Mouse (Mus musculus) midbrain, embryonic 10.5 days (tissue): ENCODE data around the gene 1700020D05Rik. TPM values are rescaled to one million over a fixed set of nuclear protein-coding genes. Genes with fewer than 3 reads are reported as not detected.

Experiments
- DNase-seq: peaks from one replicate; pipeline ENCODE4 v3.0.0-alpha.2; 2017; ENCODE audit warnings: low spot score
- H3K27ac ChIP-seq: fragments of 300-500 bp; sonication (generic); replicated peaks from 2 replicates; pipeline ENCODE4 v1.5.1; 2016; ENCODE audit warnings: mild to moderate bottlenecking
- H3K27me3 ChIP-seq: fragments of 300-500 bp; sonication (generic); 2 replicates; pipeline ENCODE4 v1.6.1; 2016; ENCODE audit warnings: low read depth, mild to moderate bottlenecking; ENCODE audit not compliant: poor library complexity, severe bottlenecking
- H3K36me3 ChIP-seq: fragments of 300-500 bp; sonication (generic); 2 replicates; pipeline ENCODE4 v1.6.1; 2016; ENCODE audit warnings: mild to moderate bottlenecking, moderate library complexity
- H3K4me1 ChIP-seq: fragments of 300-500 bp; sonication (generic); 2 replicates; pipeline ENCODE4 v1.6.1; 2016
- H3K4me3 ChIP-seq: fragments of 300-500 bp; sonication (generic); 2 replicates; pipeline ENCODE4 v1.5.1; 2016; ENCODE audit warnings: mild to moderate bottlenecking, moderate library complexity
- H3K9me3 ChIP-seq: fragments of 300-500 bp; sonication (generic); replicated peaks from 2 replicates; pipeline ENCODE4 v1.6.1; 2016; ENCODE audit warnings: mild to moderate bottlenecking
- WGBS: fragments of 180-500 bp; shearing (Covaris S2); methylation state at CpG from one replicate; pipeline ENCODE4 v1.1.7; 2016; 5-methylcytosine and 5-hydroxymethylcytosine counted together
- polyA plus RNA-seq: library from polyadenylated mRNA; unstranded; fragments of >200 nt; fragmentation: Nextera tagmentation; extraction: Ambion mirVana; gene quantifications from 2 replicates; pipeline ENCODE4 v1.2.1, GENCODE M21; 2016

The 1700020D05Rik gene
- polyA plus RNA-seq, 1 experiment from 2014 or later, result not detected

DNA sequence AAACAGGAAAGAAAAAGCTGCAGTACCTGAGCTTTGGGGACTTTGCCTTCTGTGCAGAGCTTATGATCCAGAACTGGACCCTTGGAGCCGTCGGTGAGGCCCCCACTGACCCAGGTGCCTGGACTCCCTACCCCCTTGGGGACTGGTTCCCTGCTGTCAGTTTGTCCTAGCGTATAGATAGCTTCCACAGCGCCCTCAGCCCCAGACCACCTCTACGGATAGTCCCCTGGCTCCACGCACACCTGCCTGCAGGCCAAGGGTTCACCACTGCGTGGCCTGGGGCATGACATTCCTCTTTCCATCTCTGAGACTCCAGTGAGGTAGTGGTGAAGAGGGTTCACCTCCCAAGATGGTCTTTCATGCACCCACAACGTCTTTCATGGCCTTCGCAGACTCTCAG, 40.4 kb downstream of the 1700020D05Rik start:
- Histone ChIP-seq H3K27me3 (peaks cover 17% of the 10 kb centered on the region), H3K9me3 (no peaks in the 10 kb centered on the region), H3K27ac (no peak overlapping the region), H3K36me3 (peaks cover 58% of the 10 kb centered on the region), H3K4me1 (peaks cover 27% of the 10 kb centered on the region), H3K4me3 (peak overlapping the region; percentile 14; the same call in 1 of the 2 replicates)
- WGBS, result 90% methylated on average over 9 of the region's 9 CpGs
- no peak for DNase-seq

DNA sequence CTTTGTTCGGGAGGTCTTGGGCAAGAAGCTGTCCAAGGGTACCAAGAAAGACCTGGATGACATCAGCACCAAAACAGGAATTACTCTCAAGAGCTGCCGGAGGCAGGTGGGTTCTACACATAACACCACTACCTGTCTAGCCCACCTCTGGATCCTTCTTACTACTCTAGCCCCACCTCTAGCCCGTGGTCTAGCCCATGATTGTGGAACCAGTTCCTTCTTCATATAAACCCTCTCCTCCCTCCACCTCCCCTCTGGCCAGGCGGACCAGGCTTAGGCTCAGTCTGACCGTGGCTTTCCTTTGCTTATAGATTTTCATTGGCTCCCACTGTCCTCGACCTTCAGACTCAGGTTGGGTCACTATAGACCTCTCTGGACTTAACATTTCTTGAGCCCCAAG, 42.2 kb downstream of the 1700020D05Rik start:
- H3K9me3 ChIP-seq, result no peaks in the 10 kb centered on the region
- 89% methylated on average over 6 of the region's 6 CpGs for WGBS
- H3K27ac ChIP-seq, result no peak overlapping the region
- H3K27me3 ChIP-seq, result peaks cover 20% of the 10 kb centered on the region
- peaks cover 45% of the 10 kb centered on the region for H3K36me3 ChIP-seq
- H3K4me1 ChIP-seq, result peaks cover 45% of the 10 kb centered on the region
- no peak for DNase-seq
- H3K4me3 ChIP-seq, result peak overlapping the region; percentile 73

DNA sequence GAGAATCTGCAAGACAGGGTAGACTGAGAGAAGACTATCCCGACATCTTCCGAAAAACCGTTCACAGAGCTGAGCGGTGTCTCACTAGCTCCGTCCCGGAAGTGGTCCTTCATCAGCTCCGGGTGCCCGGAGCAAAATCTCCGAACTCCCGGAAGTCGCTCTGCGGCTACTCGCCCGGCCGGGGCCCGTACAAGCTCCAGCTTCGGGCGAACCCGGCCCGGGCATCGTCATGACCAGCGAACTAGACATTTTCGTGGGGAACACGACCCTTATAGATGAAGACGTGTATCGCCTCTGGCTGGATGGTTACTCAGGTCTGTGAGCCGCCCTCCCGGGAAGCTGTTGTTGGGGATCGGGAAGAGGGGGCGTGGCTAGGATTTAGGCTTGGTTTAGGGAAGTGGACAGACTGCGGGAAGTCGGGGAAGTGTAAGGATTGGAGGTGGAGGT, 43.1 kb downstream of the 1700020D05Rik start, which contains the start of gene Fibp:
TSS of gene Fibp (plus strand) at position 151 of the 447 bp plus-strand sequence.
- H3K27me3 ChIP-seq, result peaks cover 22% of the 10 kb centered on the region
- peaks cover 36% of the 10 kb centered on the region for H3K36me3 ChIP-seq
- peak; percentile 93 for DNase-seq
- H3K4me3 ChIP-seq, result peak within 1 kb of the TSS; percentile 73
- no peaks in the 10 kb centered on the region for H3K9me3 ChIP-seq
- H3K4me1 ChIP-seq, result peaks cover 54% of the 10 kb centered on the region
- WGBS, result under 1% methylated on average over 32 of the region's 32 CpGs
- peak within 1 kb of the TSS; percentile 83 for H3K27ac ChIP-seq

DNA sequence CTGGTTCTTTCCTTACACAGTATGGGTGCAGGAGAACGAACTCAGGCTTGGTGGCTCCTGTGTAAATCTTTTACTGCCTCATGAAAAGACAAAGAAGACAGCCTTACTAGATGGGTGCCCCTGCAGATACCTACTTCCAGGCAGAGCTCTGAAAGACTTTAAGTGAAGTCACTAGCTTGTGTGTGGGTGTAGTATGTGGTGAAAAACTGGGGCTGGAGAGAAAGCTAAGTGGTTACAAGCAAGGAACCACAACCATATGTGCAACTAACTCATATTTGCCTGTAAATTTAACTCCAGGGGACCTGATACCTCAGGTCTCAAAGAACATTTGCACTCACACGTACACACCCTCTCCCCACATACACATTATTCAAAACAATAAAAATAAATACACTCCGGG, 43.7 kb downstream of the 1700020D05Rik start:
- DNase-seq, result no peak
- Histone ChIP-seq H3K9me3 (no peaks in the 10 kb centered on the region), H3K27me3 (peaks cover 25% of the 10 kb centered on the region), H3K27ac (peak overlapping the region; percentile 83), H3K36me3 (peaks cover 35% of the 10 kb centered on the region), H3K4me1 (peaks cover 60% of the 10 kb centered on the region), H3K4me3 (peak overlapping the region; percentile 73)
- 33% methylated on average over 3 of the region's 3 CpGs for WGBS

DNA sequence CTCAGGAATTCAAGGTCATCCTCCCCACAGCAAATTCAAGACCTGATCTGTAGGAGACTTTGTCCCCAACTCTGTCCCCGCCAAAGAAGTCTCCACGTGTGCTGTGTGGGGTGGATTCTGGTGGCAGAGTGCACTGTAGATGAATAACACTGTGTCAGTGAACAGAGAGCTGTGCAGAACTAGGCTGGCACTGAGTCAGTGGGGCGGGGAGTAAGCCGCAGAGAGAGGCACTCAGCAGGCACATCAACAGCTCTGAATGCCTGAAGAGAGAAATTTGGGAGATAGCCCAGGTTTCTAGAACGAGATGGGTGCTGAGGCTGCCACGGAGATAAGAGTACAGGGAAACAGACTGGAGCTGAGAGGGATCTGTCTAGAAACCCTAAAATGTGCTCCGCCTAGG, 44.6 kb downstream of the 1700020D05Rik start:
- H3K27me3 ChIP-seq, result peaks cover 25% of the 10 kb centered on the region
- H3K4me3 ChIP-seq, result no peak overlapping the region
- peaks cover 35% of the 10 kb centered on the region for H3K36me3 ChIP-seq
- no peaks in the 10 kb centered on the region for H3K9me3 ChIP-seq
- WGBS, result 67% methylated on average over 7 of the region's 7 CpGs
- peaks cover 59% of the 10 kb centered on the region for H3K4me1 ChIP-seq
- no peak overlapping the region for H3K27ac ChIP-seq
- no peak for DNase-seq

DNA sequence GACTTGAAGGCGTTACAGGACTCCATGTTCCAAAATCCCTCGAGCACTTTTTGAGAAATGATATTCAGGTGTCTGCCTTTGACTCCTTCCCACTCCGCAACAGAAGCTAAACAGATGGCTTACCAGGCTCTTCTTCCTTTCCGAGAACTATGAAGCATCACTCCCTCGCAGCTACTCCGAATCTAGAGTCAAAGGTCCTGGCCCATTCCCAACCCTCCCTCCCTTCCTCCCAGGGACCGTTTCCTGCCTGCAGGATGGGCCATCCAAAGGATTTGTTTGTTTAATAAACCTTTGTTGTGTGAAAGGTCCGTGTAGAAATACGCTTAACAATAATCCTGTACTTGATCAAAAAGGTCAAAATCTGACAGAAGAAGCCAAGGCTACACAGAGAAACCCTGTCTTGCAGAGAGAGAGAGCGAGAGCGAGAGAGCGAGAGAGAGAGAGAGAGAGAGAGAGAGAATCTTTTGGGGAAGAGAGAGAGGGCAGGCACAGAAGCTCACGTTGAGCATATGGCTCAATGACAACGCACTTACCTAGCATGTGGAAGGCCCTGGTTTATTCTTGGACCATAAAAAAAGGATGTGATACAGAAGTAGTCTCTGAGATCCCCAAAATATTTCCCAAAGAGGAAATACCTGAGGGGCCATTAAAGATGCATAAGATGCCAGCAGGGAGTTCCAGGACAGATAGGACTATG, 45.7 kb downstream of the 1700020D05Rik start, which contains the start of gene Ccdc85b:
TSS of gene Ccdc85b (minus strand) at position 149 of the 697 bp plus-strand sequence.
- H3K27me3 ChIP-seq, result peaks cover 25% of the 10 kb centered on the region
- H3K9me3 ChIP-seq, result no peaks in the 10 kb centered on the region
- 15% methylated on average over 14 of the region's 14 CpGs for WGBS
- peaks cover 54% of the 10 kb centered on the region for H3K4me1 ChIP-seq
- H3K27ac ChIP-seq, result peak within 1 kb of the TSS; percentile 91
- H3K4me3 ChIP-seq, result peak within 1 kb of the TSS; percentile 68
- no peak for DNase-seq
- H3K36me3 ChIP-seq, result peaks cover 28% of the 10 kb centered on the region

DNA sequence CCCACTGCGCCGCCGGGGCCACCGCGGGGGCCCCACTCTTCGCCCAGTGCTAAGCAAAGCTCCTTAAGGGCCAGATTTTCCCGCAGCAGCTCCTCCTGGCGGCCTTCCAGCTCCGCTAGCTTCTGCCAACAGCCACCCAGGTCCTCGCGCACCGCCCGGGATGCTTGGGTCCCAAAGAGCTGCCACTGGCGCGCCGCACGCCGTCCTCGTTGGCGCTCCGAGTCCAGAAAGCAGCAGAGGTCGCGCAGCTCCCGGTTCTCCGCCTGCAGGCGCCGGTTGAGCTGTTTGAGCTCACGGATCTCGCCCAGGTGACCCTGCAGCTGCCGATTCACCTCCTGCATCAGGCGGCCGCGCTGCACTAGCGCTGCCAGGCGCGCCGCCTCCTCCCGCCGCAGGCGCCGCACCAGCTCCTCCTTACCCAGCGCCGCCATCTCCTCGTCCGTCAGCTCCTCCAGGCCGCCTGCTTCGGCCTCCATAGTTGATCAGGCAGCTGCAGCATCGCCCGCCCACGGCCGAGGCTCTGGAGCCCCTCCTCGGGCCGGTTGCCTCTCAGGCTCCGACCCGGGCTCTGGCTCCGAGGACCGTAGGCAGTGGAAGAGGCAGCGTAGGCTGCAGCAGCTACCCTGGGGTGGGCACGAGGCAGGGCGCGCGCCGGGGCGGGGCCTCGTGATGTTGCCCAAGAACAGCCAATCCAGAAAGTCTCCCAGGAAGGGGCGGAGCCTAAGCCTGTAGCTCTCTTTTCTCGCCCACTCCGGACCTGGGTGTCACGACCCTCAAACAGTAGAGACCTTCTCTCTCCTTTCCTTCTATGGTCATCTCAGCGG, 46.5 kb downstream of the 1700020D05Rik start:
- DNase-seq, result peak; percentile 95
- WGBS, result under 1% methylated on average over 70 of the region's 70 CpGs
- H3K4me1 ChIP-seq, result peaks cover 54% of the 10 kb centered on the region

DNA sequence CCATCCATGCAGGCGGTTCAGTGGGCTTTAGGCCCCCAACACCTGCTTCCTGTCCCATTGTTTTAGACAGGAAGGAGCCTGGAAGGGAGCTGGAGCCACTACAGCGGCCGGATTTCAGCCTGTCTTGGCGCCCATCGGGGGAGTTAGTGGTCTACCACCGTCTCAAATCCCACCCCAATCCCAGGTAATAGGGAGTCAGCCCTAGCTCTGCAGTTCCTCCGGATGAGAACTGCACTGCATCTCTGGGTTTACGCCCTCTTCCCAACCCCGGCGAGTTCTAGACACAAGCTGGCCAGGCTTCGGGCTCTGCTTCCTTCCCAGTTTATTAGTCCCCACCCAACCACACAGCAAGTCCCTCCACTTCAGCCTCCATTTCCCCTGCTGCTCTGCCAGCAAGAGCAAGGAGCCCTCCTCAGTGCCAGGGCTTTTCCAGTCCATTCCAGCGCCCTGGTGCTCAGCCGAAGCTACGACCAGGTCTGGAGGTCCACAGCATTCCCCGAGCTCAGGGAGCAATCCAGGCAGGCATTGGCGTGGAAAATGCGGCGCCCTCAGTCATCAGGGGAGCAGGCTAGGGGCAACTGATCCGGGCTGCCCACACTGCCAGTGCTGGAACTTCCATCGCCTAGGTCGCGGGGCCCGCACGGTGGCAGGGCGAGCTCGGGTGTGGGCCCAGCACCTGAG, 47.2 kb downstream of the 1700020D05Rik start:
- Histone ChIP-seq H3K36me3 (peaks cover 18% of the 10 kb centered on the region), H3K4me1 (peaks cover 49% of the 10 kb centered on the region), H3K4me3 (peak overlapping the region; percentile 68), H3K27ac (peak overlapping the region; percentile 91), H3K27me3 (peaks cover 32% of the 10 kb centered on the region), H3K9me3 (no peaks in the 10 kb centered on the region)
- WGBS, result 5% methylated on average over 26 of the region's 26 CpGs
- DNase-seq, result peak; percentile 52

More for the DNA sequence above, 46.5 kb downstream of the 1700020D05Rik start:
- Histone ChIP-seq H3K9me3 (no peaks in the 10 kb centered on the region), H3K27me3 (peaks cover 25% of the 10 kb centered on the region), H3K36me3 (peaks cover 21% of the 10 kb centered on the region), H3K4me3 (peak overlapping the region; percentile 68), H3K27ac (peak overlapping the region; percentile 91)

DNA sequence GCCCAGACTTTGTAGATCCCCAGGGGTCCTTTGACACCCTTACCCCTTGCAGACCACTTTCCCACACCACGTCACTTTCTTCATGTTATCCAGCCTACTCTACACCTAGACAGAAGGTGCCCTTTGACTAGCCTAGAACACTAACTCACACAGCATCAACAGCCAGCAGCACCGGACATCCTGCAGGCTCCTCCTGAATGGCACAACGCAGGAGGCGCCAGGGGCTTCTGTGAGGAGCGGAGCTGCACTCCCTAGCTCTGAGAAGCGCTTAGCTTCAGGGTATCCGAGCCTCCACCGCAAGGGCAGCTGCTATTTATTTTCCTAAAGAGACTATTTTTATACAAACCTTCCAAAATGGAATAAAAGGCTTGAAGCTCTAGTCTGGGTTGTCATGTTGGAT, 48.0 kb downstream of the 1700020D05Rik start:
- H3K27me3 ChIP-seq, result peaks cover 40% of the 10 kb centered on the region
- no peak overlapping the region for H3K27ac ChIP-seq
- 64% methylated on average over 8 of the region's 8 CpGs for WGBS
- H3K36me3 ChIP-seq, result peaks cover 18% of the 10 kb centered on the region
- no peak for DNase-seq
- H3K9me3 ChIP-seq, result no peaks in the 10 kb centered on the region
- H3K4me1 ChIP-seq, result peaks cover 42% of the 10 kb centered on the region
- H3K4me3 ChIP-seq, result peak overlapping the region; percentile 68

DNA sequence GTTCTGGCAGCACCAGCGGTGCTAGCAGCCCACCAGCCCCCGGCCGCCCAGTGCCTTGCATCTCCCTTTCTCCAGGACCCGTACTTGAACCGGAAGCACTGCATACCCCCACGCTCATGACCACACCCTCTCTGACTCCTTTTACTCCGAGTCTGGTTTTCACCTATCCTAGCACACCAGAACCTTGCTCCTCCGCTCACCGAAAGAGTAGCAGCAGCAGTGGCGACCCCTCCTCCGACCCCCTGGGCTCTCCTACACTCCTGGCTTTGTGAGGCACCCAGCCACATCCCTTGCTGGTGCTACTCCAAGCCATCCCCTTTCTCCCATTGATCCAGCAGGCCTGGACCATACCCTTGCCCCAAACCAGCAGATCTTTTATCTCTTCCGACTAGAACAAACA, 48.5 kb downstream of the 1700020D05Rik start:
- DNase-seq, result no peak
- peak overlapping the region; percentile 68; the same call in 1 of the 2 replicates for H3K4me3 ChIP-seq

More for the DNA sequence above, 48.5 kb downstream of the 1700020D05Rik start:
- WGBS, result 86% methylated on average over 12 of the region's 12 CpGs
- Histone ChIP-seq H3K4me1 (peaks cover 41% of the 10 kb centered on the region), H3K36me3 (peaks cover 18% of the 10 kb centered on the region), H3K27ac (no peak overlapping the region), H3K27me3 (peaks cover 45% of the 10 kb centered on the region), H3K9me3 (no peaks in the 10 kb centered on the region)
